Mouse (Mus musculus): Measurements from ENCODE around the gene Erfe.

Erfe gene

DNA sequence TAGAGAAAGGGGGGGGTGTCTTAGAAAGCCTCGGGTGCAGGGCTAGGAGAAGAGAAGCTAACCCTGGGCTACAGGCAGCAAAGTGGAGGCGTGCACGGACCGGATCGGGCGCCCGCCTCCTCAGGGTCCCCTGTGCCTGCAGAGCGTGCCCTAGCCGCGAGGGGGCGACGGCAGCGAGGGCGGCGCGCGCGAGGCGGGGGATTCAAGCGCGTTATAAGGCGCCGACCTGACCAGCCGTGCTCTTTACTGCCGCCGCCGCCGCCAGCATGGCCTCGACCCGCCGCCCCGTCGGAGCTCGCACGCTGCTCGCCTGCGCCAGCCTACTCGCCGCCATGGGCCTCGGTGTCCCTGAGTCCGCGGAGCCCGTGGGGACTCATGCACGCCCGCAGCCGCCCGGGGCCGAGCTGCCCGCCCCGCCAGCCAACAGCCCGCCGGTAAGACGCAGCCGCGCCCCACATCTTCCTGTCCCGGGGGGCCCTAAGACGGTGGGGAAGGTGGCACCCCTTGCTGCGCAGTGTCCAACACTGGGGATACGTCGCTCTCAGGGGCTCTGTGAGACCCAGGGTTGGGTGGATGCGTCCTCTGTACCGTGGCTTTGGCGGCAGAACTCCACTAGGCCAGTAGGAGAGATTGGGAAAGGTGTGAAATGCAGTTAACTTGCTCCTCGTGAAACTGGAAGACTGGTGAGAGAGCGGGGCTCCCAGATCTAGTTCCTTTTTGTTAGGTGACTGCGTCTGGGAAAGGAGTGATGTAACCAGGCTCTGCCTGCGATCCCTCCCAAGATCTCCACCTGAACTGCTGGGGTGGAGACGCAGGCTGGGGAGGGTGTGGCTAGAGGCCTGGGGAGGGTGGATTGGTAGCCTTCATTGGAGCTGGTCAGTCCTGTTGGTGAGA is at the start of gene Erfe:
Gene Erfe, plus strand, starts transcription at position 216 of the 894 bp plus-strand sequence.
- DNase-seq, result peak; percentile 82 to 86

- no peak for DNase-seq
Measured at GRCm38 (mm10) chr1:91317656-91318055, 48.6 kb upstream of the Erfe start.

DNA sequence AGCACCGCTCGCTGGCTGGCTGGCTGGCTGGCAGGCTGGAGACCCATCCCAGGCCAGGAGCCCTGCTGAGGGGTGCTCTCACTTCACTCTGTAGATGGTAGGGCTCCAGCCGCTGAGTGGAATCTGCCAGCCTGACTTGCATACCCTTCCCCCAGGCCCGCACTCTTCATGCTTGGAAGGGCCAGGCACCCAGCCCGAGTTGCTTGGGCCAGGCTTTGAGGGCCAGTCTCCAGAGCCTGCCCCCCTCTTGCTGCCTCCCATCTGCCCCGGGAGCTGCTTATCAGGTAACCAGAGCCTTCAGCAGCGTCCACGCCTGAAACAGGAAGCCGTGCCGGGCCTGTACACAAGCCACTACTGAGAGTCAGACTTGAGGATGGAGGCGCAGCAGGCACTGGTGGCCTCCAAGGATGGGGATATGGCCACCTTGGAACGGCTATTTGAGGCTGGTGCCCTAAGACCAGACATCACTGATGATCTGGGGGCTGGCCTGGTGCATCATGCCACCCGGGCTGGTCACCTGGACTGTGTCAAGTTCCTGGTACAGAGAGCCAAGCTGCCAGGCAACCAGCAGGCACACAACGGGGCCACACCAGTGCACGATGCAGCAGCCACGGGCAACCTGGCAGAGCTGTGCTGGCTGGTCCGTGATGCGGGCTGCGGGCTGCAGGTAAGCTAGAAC is 44.3 kb upstream of the Erfe start, which contains the start of gene Espnl:
Gene Espnl, plus strand, starts transcription at position 316 of the 679 bp plus-strand sequence.
- no peak for DNase-seq

- DNase-seq, result no peak
Measured at GRCm38 (mm10) chr1:91324646-91325045, 41.6 kb upstream of the Erfe start.

DNA sequence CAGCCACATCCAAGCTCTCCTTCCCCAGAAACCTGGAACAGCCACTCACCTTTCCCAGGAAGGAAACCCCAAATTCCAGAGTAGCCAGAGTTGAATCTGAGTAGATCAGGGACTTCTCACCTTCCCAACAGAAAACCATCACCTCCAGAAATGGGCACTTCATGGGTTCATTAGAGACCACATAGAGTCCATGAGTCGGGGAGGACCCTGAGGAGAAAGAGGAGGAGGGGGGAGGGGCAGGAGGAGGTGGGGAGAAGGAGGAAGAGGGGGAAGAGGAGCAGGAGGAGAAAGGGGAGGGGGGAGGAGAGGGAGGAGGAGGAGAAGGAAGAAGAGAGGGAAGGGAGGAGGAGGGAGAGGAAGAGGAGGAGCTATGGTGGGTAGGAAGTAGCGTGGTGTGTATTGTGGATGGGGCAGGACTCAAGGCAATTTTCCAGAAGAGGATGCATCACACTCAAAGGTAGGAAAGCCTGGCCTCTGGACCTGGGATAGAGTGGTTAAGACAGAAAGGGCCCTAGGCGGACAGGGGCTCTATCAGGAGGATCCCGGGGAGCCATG is 40.7 kb upstream of the Erfe start:
- DNase-seq, result no peak

DNA sequence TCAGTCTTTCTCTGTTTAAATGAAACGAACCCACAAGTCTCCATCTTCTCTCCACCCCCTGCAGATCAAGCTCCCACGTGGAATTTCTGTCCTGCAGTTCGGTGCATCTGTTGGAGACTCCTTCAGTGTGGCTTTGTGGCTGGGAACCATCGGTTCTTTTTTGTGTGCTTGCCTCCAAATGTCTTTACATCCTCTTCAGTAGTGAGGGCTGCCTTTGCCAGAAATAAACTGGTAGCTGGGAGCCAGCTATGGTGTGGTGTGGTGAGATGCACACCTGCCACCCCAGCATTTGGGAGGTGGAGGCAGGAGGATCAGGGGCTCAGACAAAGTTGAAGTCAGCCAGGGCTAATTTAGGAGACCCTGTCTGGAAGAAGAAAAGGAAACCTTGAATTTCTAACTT is 34.1 kb upstream of the Erfe start:
- DNase-seq, result no peak

DNA sequence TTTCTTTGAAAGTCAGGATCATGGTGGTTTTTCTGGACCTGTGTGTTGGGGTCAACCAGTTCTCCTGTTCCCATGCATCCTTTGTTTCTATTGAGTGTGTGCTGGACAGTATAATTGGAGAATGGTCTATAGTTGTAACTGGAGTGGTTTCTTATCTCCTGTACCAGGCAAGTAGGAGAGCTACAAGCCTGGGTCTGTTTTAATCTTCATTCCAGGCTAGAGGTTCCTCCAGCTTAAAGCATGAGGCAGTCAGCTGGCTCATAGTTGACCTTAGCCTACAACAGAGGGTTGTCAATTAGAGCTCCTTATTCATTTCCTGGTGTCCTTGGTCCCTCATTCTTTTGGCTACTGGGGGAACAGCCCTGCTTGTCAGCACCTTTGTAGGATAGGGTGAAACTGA is 32.6 kb upstream of the Erfe start:
- DNase-seq, result no peak

- no peak for DNase-seq
Measured at GRCm38 (mm10) chr1:91337355-91337754, 28.9 kb upstream of the Erfe start.

DNA sequence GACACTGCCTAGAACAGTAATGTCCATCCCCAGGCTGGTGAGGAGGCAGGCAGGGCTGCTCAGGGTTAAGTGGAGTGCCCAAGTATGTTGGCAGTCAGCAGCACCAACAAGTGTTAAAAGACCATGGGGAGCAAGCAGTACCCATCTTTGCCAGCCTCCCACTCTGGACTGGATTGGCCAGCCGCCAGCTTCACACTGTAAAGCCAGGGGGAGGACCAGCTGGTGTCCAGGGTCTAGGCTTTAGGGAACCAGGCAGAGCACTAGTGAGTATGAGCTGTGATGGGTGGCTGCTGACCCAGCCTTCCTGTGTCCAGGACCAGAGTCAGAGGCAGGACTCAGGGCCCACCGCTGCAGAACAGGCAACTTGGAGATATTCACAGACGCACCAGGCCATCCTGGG is 22.2 kb upstream of the Erfe start:
- no peak for DNase-seq

DNA sequence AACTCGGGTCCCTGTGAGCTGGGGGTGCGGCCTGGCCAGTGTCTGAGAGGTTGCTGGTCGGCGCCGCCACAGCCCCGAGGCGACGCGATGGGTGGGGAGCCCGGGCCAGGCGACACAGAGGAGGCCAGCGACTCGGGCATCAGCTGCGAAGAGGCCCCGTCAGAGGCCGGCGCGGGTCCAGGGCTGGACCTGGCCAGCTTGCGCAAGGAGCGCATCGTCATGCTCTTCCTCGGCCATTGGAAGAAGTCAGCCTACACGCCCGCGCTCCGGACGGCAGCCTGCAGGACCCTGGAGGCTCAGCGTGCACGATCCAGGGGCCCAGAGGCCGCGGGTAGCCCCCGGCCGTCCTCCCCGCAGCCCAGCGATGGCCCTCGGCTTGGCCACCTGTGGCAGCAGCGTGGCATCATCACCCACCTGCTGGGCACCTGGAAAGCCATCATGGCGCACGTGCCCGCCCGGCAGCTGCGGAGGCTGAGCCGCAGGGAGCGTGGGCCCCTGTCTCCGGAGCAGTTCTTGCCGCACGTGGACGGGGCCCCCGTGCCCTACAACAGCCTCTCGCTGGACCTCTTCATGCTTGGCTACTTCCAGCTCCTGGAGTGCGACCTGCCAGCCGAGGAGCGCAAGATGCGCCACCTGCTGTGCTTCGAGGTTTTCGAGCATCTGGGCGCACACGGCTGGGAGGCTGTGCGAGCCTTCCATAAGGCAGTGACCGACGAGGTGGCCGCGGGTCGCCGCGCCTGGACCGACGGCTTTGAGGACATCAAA is 21.1 kb upstream of the Erfe start:
- no peak for DNase-seq

- peak; percentile 43 to 75 for DNase-seq
Measured at GRCm38 (mm10) chr1:91346892-91347291, 19.3 kb upstream of the Erfe start.

DNA sequence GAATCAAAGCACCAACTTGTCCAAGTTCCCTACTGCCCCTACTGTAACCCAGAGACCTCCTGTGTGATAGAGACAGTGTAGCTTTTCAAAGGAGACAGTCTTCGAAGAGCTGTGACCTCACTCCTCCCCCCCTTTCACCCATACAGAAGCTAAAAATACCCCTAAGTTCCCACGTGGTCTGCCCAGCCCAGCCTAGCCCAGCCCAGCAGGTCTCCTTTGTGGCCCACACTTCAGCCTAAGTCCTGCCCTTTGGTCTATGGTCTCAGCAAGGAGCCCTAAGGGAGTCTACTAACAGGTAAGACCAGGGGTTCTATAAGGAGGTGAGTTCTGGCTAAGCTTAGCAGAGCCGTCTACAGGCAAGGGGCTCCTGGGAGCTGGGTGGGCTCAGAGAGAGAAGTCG is 15.4 kb upstream of the Erfe start, which contains the start of gene Klhl30:
Gene Klhl30, plus strand, starts transcription at position 176 of the 400 bp plus-strand sequence.
- DNase-seq, result no peak

DNA sequence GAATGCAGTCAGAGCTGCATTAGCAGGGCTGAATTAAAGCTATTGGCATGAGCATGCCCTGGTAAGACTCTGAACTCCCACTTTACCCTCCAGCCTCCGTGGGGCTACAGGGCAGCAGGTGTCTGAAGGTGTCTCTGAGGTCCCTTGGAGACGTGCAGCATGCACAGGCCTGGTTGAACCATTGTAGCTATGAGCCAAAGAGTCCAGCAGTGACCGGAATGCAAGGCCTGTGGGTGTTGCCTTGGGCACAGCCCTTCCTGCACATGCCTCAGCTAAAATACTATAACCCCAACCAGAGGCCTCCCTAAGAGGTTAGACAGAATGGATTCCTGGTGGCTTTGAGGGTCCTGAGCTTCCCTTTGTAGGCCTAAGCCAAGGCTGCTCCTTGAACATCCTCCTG is 15.0 kb upstream of the Erfe start:
- no peak for DNase-seq

DNA sequence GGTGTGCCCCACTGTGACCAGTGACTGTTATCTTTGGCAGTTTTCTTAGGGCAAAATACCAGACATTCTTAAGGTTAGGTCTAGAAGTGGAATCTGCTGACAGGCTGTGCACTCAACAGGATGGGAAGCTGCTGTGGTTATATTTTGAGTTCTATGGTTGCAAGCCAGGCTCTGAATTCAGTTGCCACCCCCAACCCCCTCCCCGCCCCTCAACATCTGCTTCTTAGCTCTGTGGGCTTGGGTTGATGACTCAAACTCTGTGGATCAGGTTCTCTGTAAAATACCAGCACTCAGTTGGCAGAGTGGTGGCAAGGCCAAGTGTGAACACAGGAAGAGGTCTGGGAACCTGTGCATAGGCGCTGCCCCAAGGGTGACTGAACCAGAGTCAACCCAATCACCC is 14.0 kb upstream of the Erfe start:
- no peak for DNase-seq

DNA sequence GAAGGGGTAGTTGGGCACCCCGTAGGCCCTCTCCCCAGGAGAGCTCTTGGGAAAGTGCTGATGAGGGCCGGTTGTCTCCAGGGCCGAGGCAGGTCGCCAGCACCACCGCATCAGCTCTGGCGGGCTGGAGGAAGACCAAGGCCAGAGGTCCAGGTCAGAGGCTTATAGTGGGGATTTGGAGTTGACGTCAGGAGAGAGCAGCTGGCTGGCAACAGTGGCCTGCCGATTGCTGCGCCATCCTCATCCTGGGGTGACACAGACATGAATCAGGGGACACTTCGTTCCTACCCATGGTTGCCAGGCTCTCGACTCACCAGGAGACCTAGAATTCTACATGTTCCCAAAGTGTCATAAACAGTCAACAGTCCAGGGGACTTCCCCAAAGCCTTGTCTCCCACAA is 10.1 kb upstream of the Erfe start:
- DNase-seq, result no peak

GRCm38 (mm10) chr1:91362113-91362512 is 4.1 kb upstream of the Erfe start:
- no peak for DNase-seq

GRCm38 (mm10) chr1:91364822-91365644 is 1.2 kb upstream of the Erfe start:
- no peak for DNase-seq

DNA sequence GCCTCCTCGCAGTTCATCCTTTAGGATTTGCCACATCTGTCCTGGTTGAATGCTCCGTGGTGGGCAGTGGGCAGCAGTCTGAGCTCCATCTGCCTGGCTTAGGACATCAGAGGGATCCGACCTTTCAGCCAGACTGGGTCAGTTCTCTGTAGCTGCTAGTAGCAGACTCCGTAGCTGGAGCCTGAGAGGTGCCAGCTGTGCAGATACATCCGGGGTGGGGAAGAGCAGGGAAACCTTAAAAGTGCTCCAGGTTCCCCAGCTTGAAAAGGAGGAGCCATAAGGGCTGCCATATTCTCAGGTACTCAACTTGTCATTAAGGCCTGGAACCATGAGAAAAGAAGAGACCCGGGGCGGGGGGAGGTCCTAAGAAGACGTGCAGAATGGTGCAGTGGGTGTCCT is 415 bp upstream of the Erfe start:
- DNase-seq, result no peak

- no peak for DNase-seq
Measured at GRCm38 (mm10) chr1:91367295-91367694, 1.1 kb downstream of the Erfe start.

GRCm38 (mm10) chr1:91369408-91369807 is 3.2 kb downstream of the Erfe start:
- DNase-seq, result no peak

GRCm38 (mm10) chr1:91370055-91370454 is 3.8 kb downstream of the Erfe start:
- no peak for DNase-seq

- no peak for DNase-seq
Measured at GRCm38 (mm10) chr1:91373414-91373835, 7.2 kb downstream of the Erfe start.
